Comparison of ENCODE assay signal across 20 mouse cellular contexts in genomic region chr8:118316440-118316839, GRCm38 (mm10). TPM values are rescaled to one million over a fixed set of nuclear protein-coding genes. Genes with fewer than 3 reads are reported as not detected.
"Had no signal": no experiment of that assay in that cellular context is flagged by ENCODE, and none has a peak within 500 bp of the region (broad histone marks: within the 10 kb centered on the region; RNA-seq: fewer than 3 reads in every experiment).

No protein-coding gene starts in this region.

- H3K9ac ChIP-seq: limb, embryonic 12.5 days; liver, embryonic 15.5 days; neural tube, embryonic 12.5 days had no signal

- H3K4me1 ChIP-seq: limb, embryonic 12.5 days; liver, embryonic 15.5 days; midbrain, embryonic 10.5 days had no signal

- H3K36me3 ChIP-seq: limb, embryonic 12.5 days; liver, embryonic 15.5 days; midbrain, embryonic 10.5 days; neural tube, embryonic 12.5 days had no signal

- ATAC-seq: lung, postnatal 0 days had no signal

- H3K4me2 ChIP-seq: limb, embryonic 12.5 days; liver, embryonic 11.5 days; liver, embryonic 15.5 days; neural tube, embryonic 12.5 days had no signal

- DNase-seq: kidney, adult 11 months; kidney, adult 9 months; kidney, postnatal 36 days; layer of hippocampus, adult 9-11 months; layer of hippocampus, postnatal 36 days; lung, adult 2 months; lung, postnatal 4 days; midbrain, embryonic 14.5 days; right cerebral cortex, postnatal 25 days; thymus, adult 2 months; thymus, postnatal 25 days had no signal

- H3K27me3 ChIP-seq: limb, embryonic 12.5 days; liver, embryonic 15.5 days; neural tube, embryonic 12.5 days had no signal

- H3K27ac ChIP-seq: kidney, postnatal 0 days; limb, embryonic 12.5 days; liver, embryonic 15.5 days; midbrain, embryonic 10.5 days; neural tube, embryonic 12.5 days had no signal

- H3K9me3 ChIP-seq: limb, embryonic 12.5 days; liver, embryonic 15.5 days; midbrain, embryonic 10.5 days; neural tube, embryonic 12.5 days had no signal

- H3K4me3 ChIP-seq: limb, embryonic 12.5 days; liver, embryonic 15.5 days; midbrain, embryonic 10.5 days; myocyte; neural tube, embryonic 12.5 days had no signal

RNA-seq across cellular contexts. Expression of gene Cdh13, which starts 32.9 kb away (rescaled TPM):
- total RNA-seq: megakaryocyte, adult 5-6 weeks had no signal
